Mouse (Mus musculus) brain, embryonic 14.5 days (tissue): ENCODE measurements at regions not wholly inside any gene's neighbourhood (a gene's known extent, or its start where the extent isn't known, plus 50 kb on each side); places are given as distances from the start of the nearest gene placed in this dataset.

Experiments
- CTCF ChIP-seq: fragments of 200-500 bp; IDR thresholded peaks from 2 replicates; pipeline ENCODE4 v1.5.1; 2012; ENCODE audit warnings: inconsistent platforms, mild to moderate bottlenecking, moderate library complexity, borderline replicate concordance; ENCODE audit not compliant: insufficient read depth, insufficient read length; ENCODE audit errors: extremely low read depth
- POLR2A ChIP-seq: fragments of 200-500 bp; IDR thresholded peaks from 2 replicates; pipeline ENCODE4 v1.6.1; 2012; ENCODE audit warnings: mild to moderate bottlenecking, inconsistent platforms, borderline replicate concordance; ENCODE audit not compliant: poor library complexity, insufficient read depth, insufficient read length, severe bottlenecking; ENCODE audit errors: extremely low read depth

DNA sequence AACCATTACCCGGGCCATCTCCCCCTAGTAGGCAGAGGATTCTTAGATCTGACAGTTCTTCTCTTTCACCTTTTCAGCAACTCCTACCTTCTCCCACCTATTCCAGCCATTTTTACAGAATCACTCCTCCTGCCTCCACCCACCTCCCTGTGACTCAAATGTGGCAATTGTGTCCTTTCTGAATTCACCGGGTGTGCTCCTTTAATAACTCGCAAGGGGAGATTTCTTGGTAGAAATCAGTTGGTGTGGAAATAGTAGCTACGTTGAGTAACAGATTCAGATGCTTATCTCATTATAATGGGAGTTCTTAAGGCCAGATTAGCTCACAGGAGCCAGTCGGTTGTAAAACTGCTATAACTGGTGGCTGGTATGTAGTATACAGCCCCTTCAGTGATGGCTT is 92.4 kb upstream of the Spdye4c start:
- no peak for TF ChIP-seq CTCF
- TF ChIP-seq POLR2A: no peak
